Mouse (Mus musculus): Measurements from ENCODE around the gene Sestd1.

DNA sequence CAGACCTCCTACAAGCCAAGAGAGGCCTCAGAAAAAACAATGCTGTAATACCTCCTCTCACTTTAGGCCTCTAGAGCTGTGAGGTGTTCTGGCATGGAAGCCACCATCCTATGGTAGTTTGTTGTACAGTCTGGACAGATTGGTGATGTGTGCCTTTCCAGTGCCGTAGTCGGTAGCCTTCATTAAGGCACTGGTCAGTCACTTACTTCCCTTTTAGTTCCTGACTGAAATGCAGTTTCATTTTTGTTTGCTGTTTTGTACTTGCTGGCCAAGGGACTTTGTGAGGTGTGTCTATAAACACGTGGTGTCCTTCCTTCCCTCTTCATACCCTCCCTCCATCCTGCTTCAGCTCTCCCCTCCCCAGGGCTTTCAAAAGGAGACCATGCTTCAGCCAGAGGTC is 24.1 kb upstream of the Sestd1 start:
- TF ChIP-seq CTCF (IDR thresholded peaks at IDR 0.05; ENCODE audit: low read depth, low read length): no peak
- TF ChIP-seq GATA1 (IDR thresholded peaks at IDR 0.05; ENCODE audit: borderline replicate concordance, low read length): no peak
- TF ChIP-seq TAL1 (conservative IDR thresholded peaks at IDR 0.05; ENCODE audit: low read depth, low read length): no peak
- no peak for TF ChIP-seq POLR2AphosphoS5 (IDR thresholded peaks at IDR 0.05; ENCODE audit: insufficient replicate concordance, low read depth, low read length)
- TF ChIP-seq GATA2 (IDR thresholded peaks at IDR 0.05; ENCODE audit: borderline replicate concordance, low read depth, low read length): no peak
